Mouse (Mus musculus) ES-Bruce4 (cell line): ENCODE results near the gene Hdgf.

Experiments
- CTCF ChIP-seq: IDR thresholded peaks from one replicate; pipeline ENCODE4 v1.8.1; 2011; ENCODE audit warnings: low read depth, low read length
- POLR2A ChIP-seq: IDR thresholded peaks from one replicate; pipeline ENCODE4 v1.8.1; 2011; ENCODE audit warnings: low read length; ENCODE audit not compliant: insufficient read depth

- no peak for TF ChIP-seq CTCF
- TF ChIP-seq POLR2A, result no peak
Measured at GRCm38 (mm10) chr3:87899776-87900175, 6.3 kb upstream of the Hdgf start.
